Mouse (Mus musculus) stomach, embryonic 15.5 days (tissue): ENCODE measurements around the gene Adcy2. TPM values are rescaled to one million over a fixed set of nuclear protein-coding genes. Genes with fewer than 3 reads are reported as not detected.
A peak's percentile ranks its signal among the peaks of the same experiment; 100 is the strongest.

Experiments
- ATAC-seq: fragments of 200-750 bp; cut with Nextera tagmentation; 2 replicates; pipeline ENCODE4 v1.8.0; 2017; ENCODE audit warnings: low read depth, moderate number of reproducible peaks, moderate TSS enrichment; ENCODE audit not compliant: insufficient read depth, low FRiP score
- H3K27ac ChIP-seq: fragments of 300-500 bp; sonication (generic); 2 replicates; pipeline ENCODE4 v1.5.1; 2015; ENCODE audit warnings: mild to moderate bottlenecking, inconsistent platforms
- H3K27me3 ChIP-seq: fragments of 300-500 bp; sonication (generic); replicated peaks from 2 replicates; pipeline ENCODE4 v1.6.1; 2015; ENCODE audit warnings: inconsistent platforms
- H3K36me3 ChIP-seq: fragments of 300-500 bp; sonication (generic); 2 replicates; pipeline ENCODE4 v1.6.1; 2015; ENCODE audit warnings: inconsistent platforms
- H3K4me1 ChIP-seq: fragments of 300-500 bp; sonication (generic); 2 replicates; pipeline ENCODE4 v1.6.1; 2015; ENCODE audit warnings: inconsistent platforms
- H3K4me2 ChIP-seq: fragments of 300-500 bp; sonication (generic); 2 replicates; pipeline ENCODE4 v1.6.1; 2015; ENCODE audit warnings: mild to moderate bottlenecking, inconsistent platforms
- H3K4me3 ChIP-seq: fragments of 300-500 bp; sonication (generic); replicated peaks from 2 replicates; pipeline ENCODE4 v1.5.1; 2015; ENCODE audit warnings: inconsistent platforms
- H3K9ac ChIP-seq: fragments of 300-500 bp; sonication (generic); 2 replicates; pipeline ENCODE4 v1.6.1; 2015; ENCODE audit warnings: inconsistent platforms
- H3K9me3 ChIP-seq: fragments of 300-500 bp; sonication (generic); 2 replicates; pipeline ENCODE4 v1.6.1; 2016; ENCODE audit warnings: inconsistent platforms
- WGBS: fragments of 180-500 bp; shearing (Covaris S2); methylation state at CpG from one replicate; pipeline ENCODE4 v1.1.7; 2015; 5-methylcytosine and 5-hydroxymethylcytosine counted together
- polyA plus RNA-seq: library from polyadenylated mRNA; unstranded; fragments of >200 nt; fragmentation: Nextera tagmentation; extraction: Ambion mirVana; gene quantifications from 2 replicates; pipeline ENCODE4 v1.2.1, GENCODE M21; 2015

The Adcy2 gene
- polyA plus RNA-seq, 1 experiment from 2014 or later, result 4.6 TPM

GRCm38 (mm10) chr13:69002631-69003030 is 3.3 kb upstream of the Adcy2 start:
- no peaks in the 10 kb centered on the region for H3K9me3 ChIP-seq
- no peak overlapping the region for H3K4me3 ChIP-seq
- 51% methylated on average over 5 of the region's 5 CpGs for WGBS
- H3K27ac ChIP-seq, result no peak overlapping the region
- H3K4me1 ChIP-seq, result 0 out of 2 replicates have a peak, but pooled peaks cover 14% of the 10 kb centered on the region
- no peak overlapping the region for H3K9ac ChIP-seq
- H3K4me2 ChIP-seq, result 0 out of 2 replicates have a peak overlapping the region, but pooled peaks have one; percentile 15
- no peaks in the 10 kb centered on the region for H3K36me3 ChIP-seq
- no peaks in the 10 kb centered on the region; the same call in 1 of the 2 replicates for H3K27me3 ChIP-seq
- peak; percentile 45 for ATAC-seq

GRCm38 (mm10) chr13:69002173-69002572 is 2.8 kb upstream of the Adcy2 start:
- 0 out of 2 replicates have a peak overlapping the region, but pooled peaks have one; percentile 15 for H3K4me2 ChIP-seq
- no peak for ATAC-seq
- H3K27me3 ChIP-seq, result no peaks in the 10 kb centered on the region; the same call in 1 of the 2 replicates
- no peaks in the 10 kb centered on the region for H3K36me3 ChIP-seq
- no peaks in the 10 kb centered on the region for H3K9me3 ChIP-seq
- peaks cover 14% of the 10 kb centered on the region; the same call in 1 of the 2 replicates for H3K4me1 ChIP-seq
- WGBS, result 25% methylated on average over 4 of the region's 4 CpGs
- no peak overlapping the region for H3K4me3 ChIP-seq
- no peak overlapping the region for H3K27ac ChIP-seq
- H3K9ac ChIP-seq, result no peak overlapping the region

GRCm38 (mm10) chr13:68999826-69000225 is 485 bp upstream of the Adcy2 start:
- Histone ChIP-seq H3K4me1 (peaks cover 14% of the 10 kb centered on the region; the same call in 1 of the 2 replicates), H3K27me3 (no peaks in the 10 kb centered on the region; the same call in 1 of the 2 replicates), H3K36me3 (no peaks in the 10 kb centered on the region), H3K9ac (no peak overlapping the region), H3K9me3 (no peaks in the 10 kb centered on the region), H3K4me2 (peak overlapping the region; percentile 95), H3K27ac (no peak overlapping the region), H3K4me3 (peak overlapping the region; percentile 65)
- 41% methylated on average over 5 of the region's 5 CpGs for whole genome bisulfite sequencing
- no peak for ATAC-seq

GRCm38 (mm10) chr13:68998558-68998917 is 803 bp downstream of the Adcy2 start:
- ATAC-seq, result no peak
- peak overlapping the region; percentile 50 for H3K9ac ChIP-seq
- WGBS, result under 1% methylated on average over 17 of the region's 17 CpGs
- H3K9me3 ChIP-seq, result no peaks in the 10 kb centered on the region
- H3K27ac ChIP-seq, result peak overlapping the region; percentile 44; the same call in 1 of the 2 replicates
- no peaks in the 10 kb centered on the region for H3K36me3 ChIP-seq
- H3K27me3 ChIP-seq, result no peaks in the 10 kb centered on the region; the same call in 1 of the 2 replicates
- peak overlapping the region; percentile 65 for H3K4me3 ChIP-seq
- peaks cover 14% of the 10 kb centered on the region; the same call in 1 of the 2 replicates for H3K4me1 ChIP-seq
- H3K4me2 ChIP-seq, result peak overlapping the region; percentile 95

- H3K27ac ChIP-seq, result no peak overlapping the region
- peak overlapping the region; percentile 65 for H3K4me3 ChIP-seq
- H3K4me2 ChIP-seq, result peak overlapping the region; percentile 95
- WGBS, result 7% methylated on average over 22 of the region's 22 CpGs
- no peaks in the 10 kb centered on the region for H3K9me3 ChIP-seq
- no peaks in the 10 kb centered on the region for H3K36me3 ChIP-seq
- no peak for ATAC-seq
- H3K27me3 ChIP-seq, result no peaks in the 10 kb centered on the region; the same call in 1 of the 2 replicates
- H3K9ac ChIP-seq, result no peak overlapping the region
- H3K4me1 ChIP-seq, result peaks cover 14% of the 10 kb centered on the region; the same call in 1 of the 2 replicates
These were observed 1.4 kb downstream of the Adcy2 start for GRCm38 (mm10) chr13:68997821-68998551.

- Histone ChIP-seq H3K4me2 (peak overlapping the region; percentile 95), H3K4me1 (peaks cover 14% of the 10 kb centered on the region; the same call in 1 of the 2 replicates), H3K36me3 (no peaks in the 10 kb centered on the region), H3K27me3 (no peaks in the 10 kb centered on the region; the same call in 1 of the 2 replicates), H3K9ac (no peak overlapping the region), H3K4me3 (peak overlapping the region; percentile 65), H3K27ac (no peak overlapping the region), H3K9me3 (no peaks in the 10 kb centered on the region)
- no peak for ATAC-seq
- whole genome bisulfite sequencing, result 20% methylated on average over 10 of the region's 10 CpGs
These were observed 2.0 kb downstream of the Adcy2 start for GRCm38 (mm10) chr13:68997386-68997785.

- Histone ChIP-seq H3K9me3 (no peaks in the 10 kb centered on the region), H3K9ac (no peak overlapping the region), H3K4me3 (no peak overlapping the region), H3K36me3 (no peaks in the 10 kb centered on the region), H3K27ac (no peak overlapping the region), H3K4me1 (peaks cover 14% of the 10 kb centered on the region; the same call in 1 of the 2 replicates), H3K27me3 (no peaks in the 10 kb centered on the region; the same call in 1 of the 2 replicates), H3K4me2 (no peak overlapping the region)
- ATAC-seq, result no peak
- 41% methylated on average over 3 of the region's 3 CpGs for WGBS
These were observed 2.7 kb downstream of the Adcy2 start for GRCm38 (mm10) chr13:68996661-68997060.

- H3K36me3 ChIP-seq, result no peaks in the 10 kb centered on the region
- ATAC-seq, result no peak; the same call in 1 of the 2 replicates
These were observed 13.6 kb downstream of the Adcy2 start for GRCm38 (mm10) chr13:68985789-68986188.

GRCm38 (mm10) chr13:68984000-68984399 is 15.3 kb downstream of the Adcy2 start:
- WGBS, result 75% methylated on average over 15 of the region's 15 CpGs

More at GRCm38 (mm10) chr13:68985789-68986188, 13.6 kb downstream of the Adcy2 start:
- H3K9ac ChIP-seq, result no peak overlapping the region
- no peak overlapping the region for H3K4me2 ChIP-seq
- H3K27ac ChIP-seq, result no peak overlapping the region
- H3K4me1 ChIP-seq, result no peaks in the 10 kb centered on the region
- no peaks in the 10 kb centered on the region for H3K9me3 ChIP-seq
- H3K4me3 ChIP-seq, result no peak overlapping the region
- whole genome bisulfite sequencing, result 66% methylated on average over 2 of the region's 2 CpGs
- H3K27me3 ChIP-seq, result no peaks in the 10 kb centered on the region

GRCm38 (mm10) chr13:68981048-68981447 is 18.3 kb downstream of the Adcy2 start:
- Histone ChIP-seq H3K27me3 (no peaks in the 10 kb centered on the region), H3K9ac (no peak overlapping the region), H3K36me3 (no peaks in the 10 kb centered on the region), H3K4me1 (no peaks in the 10 kb centered on the region), H3K9me3 (no peaks in the 10 kb centered on the region), H3K4me3 (no peak overlapping the region), H3K4me2 (no peak overlapping the region), H3K27ac (no peak overlapping the region)
- WGBS, result 93% methylated on average over 2 of the region's 2 CpGs
- ATAC-seq, result no peak

More at GRCm38 (mm10) chr13:68984000-68984399, 15.3 kb downstream of the Adcy2 start:
- Histone ChIP-seq H3K4me1 (no peaks in the 10 kb centered on the region), H3K36me3 (no peaks in the 10 kb centered on the region), H3K27ac (no peak overlapping the region), H3K27me3 (no peaks in the 10 kb centered on the region), H3K4me2 (no peak overlapping the region), H3K9ac (no peak overlapping the region), H3K4me3 (no peak overlapping the region), H3K9me3 (no peaks in the 10 kb centered on the region)
- no peak for ATAC-seq

- 43% methylated on average over 3 of the region's 3 CpGs for WGBS
- Histone ChIP-seq H3K4me1 (no peaks in the 10 kb centered on the region), H3K4me2 (no peak overlapping the region), H3K27ac (no peak overlapping the region), H3K9ac (no peak overlapping the region), H3K36me3 (no peaks in the 10 kb centered on the region), H3K4me3 (no peak overlapping the region), H3K9me3 (no peaks in the 10 kb centered on the region), H3K27me3 (no peaks in the 10 kb centered on the region)
- ATAC-seq, result no peak
These were observed 26.2 kb downstream of the Adcy2 start for GRCm38 (mm10) chr13:68973143-68973542.

GRCm38 (mm10) chr13:68961580-68961979 is 37.8 kb downstream of the Adcy2 start:
- WGBS, result 71% methylated on average over 5 of the region's 5 CpGs
- H3K27me3 ChIP-seq, result no peaks in the 10 kb centered on the region

More at GRCm38 (mm10) chr13:68961580-68961979, 37.8 kb downstream of the Adcy2 start:
- ATAC-seq, result no peak
- no peaks in the 10 kb centered on the region for H3K4me1 ChIP-seq
- no peak overlapping the region for H3K9ac ChIP-seq
- no peak overlapping the region for H3K4me2 ChIP-seq
- no peaks in the 10 kb centered on the region for H3K36me3 ChIP-seq
- H3K4me3 ChIP-seq, result no peak overlapping the region
- no peaks in the 10 kb centered on the region for H3K9me3 ChIP-seq
- H3K27ac ChIP-seq, result no peak overlapping the region
